Mouse (Mus musculus) hindlimb bud, embryonic 11.5 days (tissue): Measurements from ENCODE around the gene Rnf150.

Source experiments
- DNase-seq: peaks from one replicate; pipeline ENCODE4 v3.0.0-alpha.2; 2012; ENCODE audit warnings: low read depth, low spot score; ENCODE audit errors: extremely low spot score

Rnf150 gene

GRCm38 (mm10) chr8:82936866-82937265 lies 73.7 kb downstream of the Rnf150 start:
- DNase-seq: no peak

GRCm38 (mm10) chr8:82939912-82940311 lies 76.8 kb downstream of the Rnf150 start:
- DNase-seq: no peak

GRCm38 (mm10) chr8:82943223-82944006 lies 80.3 kb downstream of the Rnf150 start:
- DNase-seq: no peak

GRCm38 (mm10) chr8:82945867-82946266 lies 82.7 kb downstream of the Rnf150 start:
- DNase-seq: no peak

- DNase-seq: no peak
Observed at GRCm38 (mm10) chr8:82946658-82947057, 83.5 kb downstream of the Rnf150 start.

- no peak for DNase-seq
Observed at GRCm38 (mm10) chr8:82955162-82955754, 92.1 kb downstream of the Rnf150 start.

GRCm38 (mm10) chr8:82959491-82959890 lies 96.3 kb downstream of the Rnf150 start:
- DNase-seq: no peak

- DNase-seq: no peak
Observed at GRCm38 (mm10) chr8:82959980-82960610, 96.9 kb downstream of the Rnf150 start.

- no peak for DNase-seq
Observed at GRCm38 (mm10) chr8:82964537-82964936, 101.4 kb downstream of the Rnf150 start.

- DNase-seq: no peak
Observed at GRCm38 (mm10) chr8:82967879-82968678, 104.9 kb downstream of the Rnf150 start.

GRCm38 (mm10) chr8:82969967-82970366 lies 106.8 kb downstream of the Rnf150 start:
- no peak for DNase-seq

- no peak for DNase-seq
Observed at GRCm38 (mm10) chr8:82972812-82973211, 109.7 kb downstream of the Rnf150 start.

- no peak for DNase-seq
Observed at GRCm38 (mm10) chr8:82973331-82973730, 110.2 kb downstream of the Rnf150 start.

- DNase-seq: no peak
Observed at GRCm38 (mm10) chr8:82981244-82981855, 118.2 kb downstream of the Rnf150 start.

- DNase-seq: no peak
Observed at GRCm38 (mm10) chr8:82982873-82983272, 119.7 kb downstream of the Rnf150 start.

GRCm38 (mm10) chr8:82983301-82983700 lies 120.1 kb downstream of the Rnf150 start:
- DNase-seq: no peak

GRCm38 (mm10) chr8:82992093-82992492 lies 128.9 kb downstream of the Rnf150 start:
- no peak for DNase-seq

- no peak for DNase-seq
Observed at GRCm38 (mm10) chr8:82995727-82996438, 132.7 kb downstream of the Rnf150 start.

GRCm38 (mm10) chr8:82996843-82997242 lies 133.7 kb downstream of the Rnf150 start:
- no peak for DNase-seq

- DNase-seq: no peak
Observed at GRCm38 (mm10) chr8:82998778-82999177, 135.6 kb downstream of the Rnf150 start.
